Mouse (Mus musculus): Measurements from ENCODE around the gene Zfp467. TPM values are rescaled to one million over a fixed set of nuclear protein-coding genes. Genes with fewer than 3 reads are reported as not detected.
A peak's percentile ranks its signal among the peaks of the same experiment; 100 is the strongest.

The Zfp467 gene
- total and polyA plus RNA-seq, 3 experiments = 0.85 to 5.7 TPM; not detected in 1

- no peak for DNase-seq (ENCODE audit: low read depth, low spot score)
- Histone ChIP-seq H3K4me1 (ENCODE audit: control insufficient read depth in 1 of 2, insufficient read depth in 2 of 2, low read length in 2 of 2) (no peaks in the 10 kb centered on the region), H3K79me2 (ENCODE audit: control insufficient read depth, insufficient read depth, low read length, poor library complexity) (no peaks in the 10 kb centered on the region), H3K9me3 (replicated peaks; ENCODE audit: insufficient read depth, low read length) (no peaks in the 10 kb centered on the region), H3K27ac (ENCODE audit: control insufficient read depth, low read depth, low read length) (no peak overlapping the region), H3K36me3 (ENCODE audit: control insufficient read depth in 1 of 2, insufficient read depth in 2 of 2, low read length in 2 of 2) (no peaks in the 10 kb centered on the region), H3K9ac (ENCODE audit: control insufficient read depth, low read depth, low read length, poor library complexity, severe bottlenecking) (no peak overlapping the region), H3K4me3 (ENCODE audit: control insufficient read depth in 1 of 2, insufficient read depth in 1 of 2, low read depth in 2 of 2, low read length in 2 of 2) (no peak overlapping the region), H3K27me3 (ENCODE audit: control insufficient read depth in 1 of 2, insufficient read depth in 2 of 2, low read length in 2 of 2) (no peaks in the 10 kb centered on the region)
- TF ChIP-seq MAX (IDR thresholded peaks at IDR 0.05; ENCODE audit: low read length) (no peak), UBTF (IDR thresholded peaks at IDR 0.05; ENCODE audit: borderline replicate concordance, insufficient read depth, low read depth, low read length) (no peak), KAT2A (conservative IDR thresholded peaks at IDR 0.05; ENCODE audit: low read depth, low read length) (no peak), NELFE (IDR thresholded peaks at IDR 0.05; ENCODE audit: low read depth, low read length) (no peak), ZC3H11A (IDR thresholded peaks at IDR 0.05; ENCODE audit: low read depth, low read length) (no peak), TAL1 (IDR thresholded peaks at IDR 0.05; ENCODE audit: low read length) (no peak)
Measured at GRCm38 (mm10) chr6:48426956-48427355, 18.7 kb downstream of the Zfp467 start.

DNA sequence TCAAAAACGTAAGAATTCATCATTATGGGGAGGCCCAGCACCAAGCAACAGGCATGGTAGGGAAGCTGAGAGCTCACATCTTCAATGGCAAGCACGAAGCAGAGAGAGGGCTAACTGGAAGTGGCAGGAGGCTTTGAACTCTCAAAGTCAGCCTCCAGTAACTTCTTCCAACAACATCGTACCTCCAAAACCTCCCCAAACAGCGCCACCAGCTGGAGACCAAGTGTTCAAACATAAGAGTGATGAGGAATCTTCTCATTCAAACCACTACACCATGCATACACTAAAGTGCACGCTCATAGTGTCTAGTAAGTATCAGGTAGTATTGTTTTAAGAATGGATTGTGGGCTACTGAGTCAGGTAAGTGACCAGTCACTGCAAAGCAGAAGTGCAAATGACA is 21.6 kb downstream of the Zfp467 start:
- no peak overlapping the region for H3K27ac ChIP-seq (ENCODE audit: control insufficient read depth, low read depth, low read length)
- no peak overlapping the region for H3K9ac ChIP-seq (ENCODE audit: control insufficient read depth, low read depth, low read length, poor library complexity, severe bottlenecking)
- peak; percentile 11 for DNase-seq (ENCODE audit: low read depth, low spot score)
- no peaks in the 10 kb centered on the region for H3K4me1 ChIP-seq (ENCODE audit: control insufficient read depth in 1 of 2, insufficient read depth in 2 of 2, low read length in 2 of 2)
- no peaks in the 10 kb centered on the region for H3K9me3 ChIP-seq (replicated peaks; ENCODE audit: insufficient read depth, low read length)
- no peaks in the 10 kb centered on the region for H3K36me3 ChIP-seq (ENCODE audit: control insufficient read depth in 1 of 2, insufficient read depth in 2 of 2, low read length in 2 of 2)
- no peaks in the 10 kb centered on the region for H3K79me2 ChIP-seq (ENCODE audit: control insufficient read depth, insufficient read depth, low read length, poor library complexity)
- TF ChIP-seq CTCF (IDR thresholded peaks at IDR 0.05 in 2 of 3, conservative IDR thresholded peaks at IDR 0.05 in 1 of 3; ENCODE audit: control insufficient read depth in 1 of 3, insufficient read depth in 1 of 3, low read depth in 2 of 3, low read length in 3 of 3, poor library complexity in 1 of 3, severe bottlenecking in 1 of 3) (peak; percentile 10 to 20 (median 12); a peak in 3 of 6 replicates), MYB (IDR thresholded peaks at IDR 0.05; ENCODE audit: low read depth, low read length) (no peak), GATA1 (IDR thresholded peaks at IDR 0.05; ENCODE audit: low read depth, low read length) (no peak), E2F4 (IDR thresholded peaks at IDR 0.05; ENCODE audit: borderline replicate concordance, low read depth, low read length) (no peak), ETS1 (IDR thresholded peaks at IDR 0.05; ENCODE audit: low read depth, low read length) (no peak), ZNF384 (IDR thresholded peaks at IDR 0.05; ENCODE audit: low read depth, low read length) (no peak)
- no peaks in the 10 kb centered on the region for H3K27me3 ChIP-seq (ENCODE audit: control insufficient read depth in 1 of 2, insufficient read depth in 2 of 2, low read length in 2 of 2)
- no peak overlapping the region for H3K4me3 ChIP-seq (ENCODE audit: control insufficient read depth in 1 of 2, insufficient read depth in 1 of 2, low read depth in 2 of 2, low read length in 2 of 2)

GRCm38 (mm10) chr6:48423336-48423735 is 22.3 kb downstream of the Zfp467 start:
- Histone ChIP-seq H3K9ac (ENCODE audit: control insufficient read depth, low read depth, low read length, poor library complexity, severe bottlenecking) (no peak overlapping the region), H3K4me1 (ENCODE audit: control insufficient read depth in 1 of 2, insufficient read depth in 2 of 2, low read length in 2 of 2) (no peaks in the 10 kb centered on the region), H3K27ac (ENCODE audit: control insufficient read depth, low read depth, low read length) (no peak overlapping the region), H3K27me3 (ENCODE audit: control insufficient read depth in 1 of 2, insufficient read depth in 2 of 2, low read length in 2 of 2) (no peaks in the 10 kb centered on the region), H3K4me3 (ENCODE audit: control insufficient read depth in 1 of 2, insufficient read depth in 1 of 2, low read depth in 2 of 2, low read length in 2 of 2) (no peak overlapping the region), H3K9me3 (replicated peaks; ENCODE audit: insufficient read depth, low read length) (no peaks in the 10 kb centered on the region), H3K36me3 (ENCODE audit: control insufficient read depth in 1 of 2, insufficient read depth in 2 of 2, low read length in 2 of 2) (no peaks in the 10 kb centered on the region), H3K79me2 (ENCODE audit: control insufficient read depth, insufficient read depth, low read length, poor library complexity) (no peaks in the 10 kb centered on the region)
- DNase-seq (ENCODE audit: low read depth, low spot score) = no peak
- TF ChIP-seq GABPA (IDR thresholded peaks at IDR 0.05; ENCODE audit: low read depth, low read length) (no peak), EP300 (IDR thresholded peaks at IDR 0.05; ENCODE audit: low read depth in 1 of 2, low read length in 2 of 2) (no peak), SIN3A (IDR thresholded peaks at IDR 0.05; ENCODE audit: low read length) (no peak), TCF12 (IDR thresholded peaks at IDR 0.05; ENCODE audit: low read depth, low read length) (no peak), SMC3 (IDR thresholded peaks at IDR 0.05; ENCODE audit: low read depth, low read length) (no peak), MAZ (IDR thresholded peaks at IDR 0.05; ENCODE audit: low read depth, low read length) (no peak), TBP (IDR thresholded peaks at IDR 0.05; ENCODE audit: low read depth, low read length) (no peak), ZMIZ1 (IDR thresholded peaks at IDR 0.05; ENCODE audit: low read depth, low read length) (no peak), USF2 (IDR thresholded peaks at IDR 0.05; ENCODE audit: borderline replicate concordance in 1 of 2, insufficient read depth in 1 of 2, low read depth in 1 of 2, low read length in 2 of 2) (no peak), MXI1 (IDR thresholded peaks at IDR 0.05; ENCODE audit: low read depth, low read length) (no peak), HCFC1 (IDR thresholded peaks at IDR 0.05; ENCODE audit: low read depth, low read length) (no peak), POLR2AphosphoS2 (IDR thresholded peaks at IDR 0.05; ENCODE audit: low read length) (no peak), JUND (IDR thresholded peaks at IDR 0.05; ENCODE audit: low read depth, low read length) (no peak), KAT2A (conservative IDR thresholded peaks at IDR 0.05; ENCODE audit: low read depth, low read length) (no peak), ZC3H11A (IDR thresholded peaks at IDR 0.05; ENCODE audit: low read depth, low read length) (no peak)

All from MEL (cell line).